Mouse (Mus musculus): Measurements from ENCODE around the gene Szrd1.

DNA sequence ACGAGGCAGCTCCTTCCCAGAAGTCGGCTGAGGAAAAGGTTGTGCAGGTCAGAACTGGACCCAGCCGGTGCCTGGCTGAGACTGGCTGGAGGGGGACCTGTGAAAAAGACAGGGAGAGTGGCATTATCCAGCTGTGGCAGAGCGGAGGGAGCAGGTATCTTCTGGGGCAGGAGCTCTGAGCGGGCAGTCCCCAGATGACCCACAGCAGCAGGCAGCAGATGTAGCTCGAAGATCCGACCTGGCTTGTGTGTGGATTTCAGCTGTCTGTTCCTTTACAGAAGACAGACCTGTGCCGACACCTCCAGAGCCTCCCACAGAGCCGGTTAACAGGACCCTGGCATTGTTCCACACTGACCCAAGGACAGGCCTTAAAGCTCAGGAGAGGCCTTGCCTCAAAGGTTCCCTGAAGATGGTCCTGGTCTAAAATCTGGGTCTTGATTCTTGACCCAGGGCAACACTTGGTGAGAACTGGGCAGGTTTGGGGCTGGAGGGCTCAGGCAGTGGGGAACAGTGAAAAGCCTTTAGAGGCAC lies 72.0 kb downstream of the Szrd1 start:
- TF ChIP-seq CTCF (IDR thresholded peaks at IDR 0.05; ENCODE audit: borderline replicate concordance, insufficient read depth, low read depth, low read length) (no peak), POLR2A (IDR thresholded peaks at IDR 0.05; ENCODE audit: borderline replicate concordance, insufficient read depth, low read length) (no peak)

Data from cerebellum, adult 2 months (tissue).